Mouse (Mus musculus) retina, postnatal 1 day (tissue): ENCODE measurements around the gene Pex14.

Experiments
- DNase-seq: peaks from one replicate; pipeline ENCODE4 v3.0.0-alpha.2; 2012

Pex14 gene

GRCm38 (mm10) chr4:149049351-149050159, 50.1 kb downstream of the Pex14 start:
- peak; percentile 67 for DNase-seq

GRCm38 (mm10) chr4:149048625-149049228, 50.9 kb downstream of the Pex14 start:
- no peak for DNase-seq

GRCm38 (mm10) chr4:149047360-149047759, 52.3 kb downstream of the Pex14 start:
- DNase-seq, result peak; percentile 70

GRCm38 (mm10) chr4:149045885-149046284, 53.8 kb downstream of the Pex14 start:
- DNase-seq, result no peak

- DNase-seq, result no peak
Measured at GRCm38 (mm10) chr4:149040289-149040688, 59.4 kb downstream of the Pex14 start.

GRCm38 (mm10) chr4:149037706-149038105, 62.0 kb downstream of the Pex14 start:
- DNase-seq, result peak; percentile 67

- no peak for DNase-seq
Measured at GRCm38 (mm10) chr4:149036592-149036991, 63.1 kb downstream of the Pex14 start.

- DNase-seq, result peak; percentile 59
Measured at GRCm38 (mm10) chr4:149031507-149031906, 68.2 kb downstream of the Pex14 start.

- DNase-seq, result no peak
Measured at GRCm38 (mm10) chr4:149027571-149027970, 72.1 kb downstream of the Pex14 start.

GRCm38 (mm10) chr4:149025242-149025641, 74.4 kb downstream of the Pex14 start:
- peak; percentile 52 for DNase-seq

GRCm38 (mm10) chr4:149021021-149021420, 78.7 kb downstream of the Pex14 start:
- DNase-seq, result no peak

GRCm38 (mm10) chr4:149019456-149019855, 80.2 kb downstream of the Pex14 start:
- no peak for DNase-seq

- no peak for DNase-seq
Measured at GRCm38 (mm10) chr4:149006756-149007155, 92.9 kb downstream of the Pex14 start.

- no peak for DNase-seq
Measured at GRCm38 (mm10) chr4:149006107-149006506, 93.6 kb downstream of the Pex14 start.

- no peak for DNase-seq
Measured at GRCm38 (mm10) chr4:149002441-149003093, 97.1 kb downstream of the Pex14 start.

- DNase-seq, result no peak
Measured at GRCm38 (mm10) chr4:149001515-149001914, 98.2 kb downstream of the Pex14 start.

GRCm38 (mm10) chr4:149000746-149001145, 98.9 kb downstream of the Pex14 start:
- no peak for DNase-seq

GRCm38 (mm10) chr4:148993948-148994347, 105.7 kb downstream of the Pex14 start:
- no peak for DNase-seq

GRCm38 (mm10) chr4:148990038-148990437, 109.6 kb downstream of the Pex14 start:
- DNase-seq, result no peak

- no peak for DNase-seq
Measured at GRCm38 (mm10) chr4:148985541-148986476, 113.9 kb downstream of the Pex14 start.

- DNase-seq, result peak; percentile 79
Measured at GRCm38 (mm10) chr4:148984701-148985540, 114.8 kb downstream of the Pex14 start.

- no peak for DNase-seq
Measured at GRCm38 (mm10) chr4:148982274-148982673, 117.4 kb downstream of the Pex14 start.
